Mouse (Mus musculus) lung, postnatal 0 days (tissue): ENCODE data around the gene Wipf1. TPM values are rescaled to one million over a fixed set of nuclear protein-coding genes. Genes with fewer than 3 reads are reported as not detected.

Experiments used
- ATAC-seq: fragments of 200-750 bp; cut with Nextera tagmentation; 2 replicates; pipeline ENCODE4 v1.8.0; 2017; ENCODE audit warnings: moderate library complexity
- DNase-seq: peaks from one replicate; pipeline ENCODE4 v3.0.0-alpha.2; 2016; ENCODE audit warnings: low spot score
- H3K27ac ChIP-seq: fragments of 300-500 bp; sonication (generic); 2 replicates; pipeline ENCODE4 v1.5.1; 2014; ENCODE audit warnings: antibody characterized with exemption, mild to moderate bottlenecking, low read length, mixed read lengths
- H3K27me3 ChIP-seq: fragments of 300-500 bp; sonication (generic); replicated peaks from 2 replicates; pipeline ENCODE4 v1.6.1; 2014; ENCODE audit warnings: low read length, mixed read lengths; ENCODE audit not compliant: insufficient read depth
- H3K36me3 ChIP-seq: fragments of 300-500 bp; sonication (generic); 2 replicates; pipeline ENCODE4 v1.6.1; 2014; ENCODE audit warnings: low read length, mixed read lengths; ENCODE audit not compliant: insufficient read depth
- H3K4me1 ChIP-seq: fragments of 300-500 bp; sonication (generic); 2 replicates; pipeline ENCODE4 v1.6.1; 2014; ENCODE audit warnings: antibody characterized with exemption, low read depth, low read length, mixed read lengths; ENCODE audit not compliant: insufficient read depth
- H3K4me2 ChIP-seq: fragments of 300-500 bp; sonication (generic); replicated peaks from 2 replicates; pipeline ENCODE4 v1.6.1; 2014; ENCODE audit warnings: low read depth, mild to moderate bottlenecking, low read length, moderate library complexity, mixed read lengths
- H3K4me3 ChIP-seq: fragments of 300-500 bp; sonication (generic); 2 replicates; pipeline ENCODE4 v1.5.1; 2014; ENCODE audit warnings: low read depth, low read length
- H3K9ac ChIP-seq: fragments of 300-500 bp; sonication (generic); replicated peaks from 2 replicates; pipeline ENCODE4 v1.6.1; 2014; ENCODE audit warnings: low read depth, mild to moderate bottlenecking
- H3K9me3 ChIP-seq: fragments of 300-500 bp; sonication (generic); 2 replicates; pipeline ENCODE4 v1.6.1; 2016; ENCODE audit warnings: low read length, mixed read lengths
- CTCF ChIP-seq: IDR thresholded peaks from 2 replicates; pipeline ENCODE4 v1.5.1; 2016; ENCODE audit warnings: antibody characterized with exemption, mild to moderate bottlenecking
- EP300 ChIP-seq: IDR thresholded peaks from 2 replicates; pipeline ENCODE4 v1.6.1; 2016; ENCODE audit warnings: antibody characterized with exemption, mild to moderate bottlenecking, control low read depth
- WGBS: fragments of 180-500 bp; shearing (Covaris S2); extraction: QIAGEN DNeasy Blood & Tissue Kit; methylation state at CpG from one replicate; pipeline ENCODE4 v1.1.7; 2014; 5-methylcytosine and 5-hydroxymethylcytosine counted together
- polyA plus RNA-seq: library from polyadenylated mRNA; unstranded; fragments of >200 nt; fragmentation: Nextera tagmentation; extraction: Ambion mirVana; gene quantifications from 2 replicates; pipeline ENCODE4 v1.2.1, GENCODE M21; 2015

The Wipf1 gene
- polyA plus RNA-seq, 1 experiment from 2014 or later: 9.5 TPM

DNA sequence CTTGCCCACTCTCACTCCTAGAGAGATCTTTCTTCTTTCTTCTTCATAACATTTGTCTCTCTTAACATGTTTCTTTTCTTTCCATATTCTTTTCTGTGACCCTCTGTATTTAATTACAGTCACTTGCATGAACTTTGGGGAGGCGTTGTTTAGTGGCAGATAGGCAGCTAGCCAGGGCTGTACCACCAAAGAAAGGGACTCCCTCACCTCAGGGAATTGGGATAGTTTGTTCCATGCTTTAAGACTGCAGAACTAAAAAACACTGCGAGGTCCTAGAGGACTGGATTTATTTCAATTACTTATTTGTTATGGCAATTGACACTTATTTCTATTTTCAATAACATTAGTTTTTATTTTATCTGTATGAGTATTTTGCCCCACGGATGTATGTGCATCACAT lies 9.6 kb upstream of the Wipf1 start:
- Histone ChIP-seq H3K27me3 (no peaks in the 10 kb centered on the region), H3K9ac (no peak overlapping the region), H3K27ac (no peak overlapping the region), H3K4me1 (no peaks in the 10 kb centered on the region), H3K36me3 (no peaks in the 10 kb centered on the region), H3K4me3 (no peak overlapping the region), H3K4me2 (no peak overlapping the region), H3K9me3 (no peaks in the 10 kb centered on the region)
- TF ChIP-seq EP300: no peak
- no peak for TF ChIP-seq CTCF
- WGBS: 79% methylated on average over 3 of the region's 3 CpGs
- ATAC-seq: no peak
- DNase-seq: no peak

DNA sequence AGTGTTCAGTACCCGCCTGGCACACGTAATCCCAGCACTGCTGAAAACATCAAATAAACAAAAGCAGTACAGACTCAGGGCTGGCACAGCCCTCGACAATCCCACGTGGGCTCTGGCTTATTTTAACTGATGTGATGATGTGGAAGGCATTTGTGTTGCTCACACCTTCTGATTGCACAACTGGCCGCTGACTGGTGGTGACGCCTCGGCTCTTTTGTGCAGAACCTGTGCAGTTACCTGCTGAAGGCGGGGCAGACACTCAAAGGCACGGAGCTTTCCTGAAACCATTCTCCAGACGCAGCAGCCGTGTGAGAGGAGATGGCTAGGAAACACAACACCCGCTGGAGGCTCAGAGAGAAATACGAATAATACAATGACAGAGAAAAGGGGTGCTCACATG lies 9.1 kb upstream of the Wipf1 start:
- H3K4me3 ChIP-seq: no peak overlapping the region
- H3K27ac ChIP-seq: no peak overlapping the region
- H3K27me3 ChIP-seq: no peaks in the 10 kb centered on the region
- no peaks in the 10 kb centered on the region for H3K9me3 ChIP-seq
- no peak overlapping the region for H3K4me2 ChIP-seq
- ATAC-seq (peak; percentile 76), DNase-seq (peak; percentile 79)
- H3K4me1 ChIP-seq: no peaks in the 10 kb centered on the region
- no peak overlapping the region for H3K9ac ChIP-seq
- H3K36me3 ChIP-seq: no peaks in the 10 kb centered on the region
- no peak for TF ChIP-seq CTCF
- no peak for TF ChIP-seq EP300
- 44% methylated on average over 13 of the region's 13 CpGs for WGBS

DNA sequence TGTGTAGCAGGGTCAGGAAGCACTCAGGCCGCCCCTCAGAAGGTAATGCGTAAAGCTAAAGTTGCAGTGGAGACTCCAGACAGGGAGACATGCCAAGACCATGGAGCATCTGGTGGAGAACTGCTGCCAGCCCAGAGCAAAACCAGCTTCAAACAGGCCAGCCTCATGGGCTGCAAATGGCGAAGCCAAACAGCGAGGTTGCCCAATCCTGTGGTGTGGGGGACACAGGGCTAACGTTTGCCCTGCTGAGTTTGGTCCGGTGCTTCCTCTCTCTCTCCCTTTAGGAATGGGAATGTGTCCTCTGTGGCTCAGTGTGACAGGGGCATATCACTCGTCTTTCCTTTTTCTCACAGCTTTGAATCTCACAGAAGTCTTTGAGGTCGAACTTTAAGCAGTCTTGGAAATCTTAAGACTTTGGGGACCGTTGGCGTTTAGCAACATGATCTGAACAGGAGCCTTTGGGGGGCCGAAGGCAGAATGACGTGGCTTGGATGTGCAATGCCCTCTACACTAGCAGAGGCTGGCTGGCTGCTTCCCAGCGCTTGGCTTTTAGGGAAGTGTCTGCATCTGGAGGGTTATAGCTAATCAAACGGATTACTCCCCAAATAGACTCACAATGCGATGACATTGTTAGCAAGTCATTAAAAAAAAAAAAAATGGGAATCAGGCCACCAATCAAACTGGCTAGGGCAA lies 6.7 kb upstream of the Wipf1 start:
- H3K9ac ChIP-seq: no peak overlapping the region
- WGBS: 67% methylated on average over 15 of the region's 15 CpGs
- ATAC-seq: no peak

DNA sequence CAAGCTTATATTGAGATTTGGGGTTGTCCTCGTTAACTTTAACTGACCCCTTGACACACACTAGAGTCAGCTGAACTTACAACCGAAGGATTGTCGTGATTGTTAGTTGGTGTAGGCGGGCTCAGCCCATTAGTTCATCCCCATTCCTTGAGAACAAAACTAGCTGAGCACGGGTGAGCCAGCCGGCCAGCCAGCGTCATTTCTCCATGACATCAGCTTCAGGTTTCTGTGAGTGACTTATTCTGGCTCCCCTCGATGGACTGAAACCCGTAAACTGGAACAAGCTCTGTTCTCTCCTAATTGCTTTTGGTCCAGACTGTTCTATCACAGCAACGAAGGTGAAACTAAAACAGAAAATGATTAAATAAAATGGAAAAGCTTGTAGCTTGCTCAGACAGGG lies 5.2 kb upstream of the Wipf1 start:
- no peak for DNase-seq
- Histone ChIP-seq H3K4me3 (no peak overlapping the region), H3K4me2 (no peak overlapping the region), H3K27me3 (no peaks in the 10 kb centered on the region), H3K4me1 (no peaks in the 10 kb centered on the region), H3K9ac (no peak overlapping the region), H3K36me3 (no peaks in the 10 kb centered on the region), H3K9me3 (no peaks in the 10 kb centered on the region), H3K27ac (no peak overlapping the region)
- WGBS: 79% methylated on average over 10 of the region's 10 CpGs
- ATAC-seq: no peak
- TF ChIP-seq EP300 (no peak), CTCF (no peak)

More for the DNA sequence above, 6.7 kb upstream of the Wipf1 start:
- Histone ChIP-seq H3K4me1 (no peaks in the 10 kb centered on the region), H3K4me3 (no peak overlapping the region), H3K27me3 (no peaks in the 10 kb centered on the region), H3K4me2 (no peak overlapping the region), H3K9me3 (no peaks in the 10 kb centered on the region), H3K36me3 (no peaks in the 10 kb centered on the region), H3K27ac (no peak overlapping the region)
- no peak for TF ChIP-seq CTCF
- TF ChIP-seq EP300: no peak
- DNase-seq: no peak

DNA sequence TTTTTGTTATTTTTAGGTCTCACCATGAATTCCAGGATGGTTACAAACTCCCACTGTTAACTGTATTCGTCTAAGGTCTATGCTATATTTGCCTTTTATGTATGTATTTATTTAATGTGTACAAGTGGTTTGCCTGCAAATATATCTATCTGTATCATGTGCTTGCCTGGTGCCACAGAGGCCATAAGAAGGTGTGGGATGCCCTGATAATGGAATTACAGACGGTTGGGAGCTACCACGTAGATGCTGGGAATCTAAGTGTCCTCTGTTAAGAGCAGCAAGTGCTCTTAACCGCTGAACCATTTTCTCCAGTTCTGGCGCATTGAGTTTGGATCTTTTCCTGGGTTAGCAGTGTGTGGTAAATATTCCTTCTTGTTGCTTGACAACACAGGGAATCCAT lies 953 bp upstream of the Wipf1 start:
- no peaks in the 10 kb centered on the region for H3K27me3 ChIP-seq
- WGBS: 60% methylated on average over 5 of the region's 5 CpGs

DNA sequence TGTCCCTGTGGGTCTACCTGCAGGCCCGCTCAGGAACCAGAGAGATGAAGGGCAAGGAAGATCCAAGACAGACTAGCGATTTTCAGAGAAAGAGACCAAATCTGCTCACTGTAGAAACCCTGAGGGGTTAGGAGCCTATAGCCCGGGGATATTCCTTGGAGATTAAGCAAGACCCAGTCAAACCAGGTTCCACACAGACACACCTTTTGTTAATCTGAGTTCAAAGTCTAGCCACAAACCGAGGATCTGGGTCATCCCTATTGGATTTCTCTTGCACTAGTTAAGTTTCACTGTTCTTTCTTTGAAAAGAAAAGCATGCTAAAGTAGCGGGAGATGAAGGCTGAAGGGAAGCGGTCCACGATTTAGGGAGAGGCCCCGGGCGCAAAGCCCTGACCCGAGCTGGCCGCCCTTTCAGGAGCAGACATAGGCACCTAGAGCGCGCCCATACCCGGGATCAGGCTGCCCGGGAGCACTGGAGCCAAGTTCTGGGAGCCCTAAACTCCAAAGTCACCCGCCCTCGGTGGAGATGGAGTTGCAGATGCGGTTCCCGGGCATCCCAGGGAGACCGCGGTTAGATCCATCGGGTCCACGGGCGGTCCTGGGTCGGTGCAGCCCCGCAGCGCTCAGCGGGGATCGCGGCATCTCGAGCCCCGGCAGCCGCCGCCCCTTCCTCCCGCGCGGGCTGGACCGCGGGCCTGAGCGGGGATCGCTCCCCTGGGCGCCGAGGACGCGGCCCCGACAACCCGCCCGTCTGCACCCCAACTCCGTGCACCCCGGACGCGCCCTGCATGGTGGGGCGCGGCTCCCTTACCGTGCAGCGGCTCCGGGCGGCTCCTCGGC lies 798 bp downstream of the Wipf1 start:
- 3% methylated on average over 59 of the region's 59 CpGs for WGBS
- Histone ChIP-seq H3K9me3 (no peaks in the 10 kb centered on the region), H3K27ac (peak overlapping the region; percentile 88), H3K4me2 (peak overlapping the region; percentile 90), H3K4me1 (peaks cover 3% of the 10 kb centered on the region; the same call in 1 of the 2 replicates), H3K4me3 (peak overlapping the region; percentile 84), H3K36me3 (no peaks in the 10 kb centered on the region), H3K9ac (peak overlapping the region; percentile 70), H3K27me3 (no peaks in the 10 kb centered on the region)
- peak; percentile 50 for ATAC-seq
- DNase-seq: no peak
- no peak for TF ChIP-seq CTCF
- TF ChIP-seq EP300: no peak

More for the DNA sequence above, 953 bp upstream of the Wipf1 start:
- no peak for ATAC-seq
- TF ChIP-seq CTCF (no peak), EP300 (no peak)
- peak; percentile 29 for DNase-seq
- Histone ChIP-seq H3K4me3 (no peak overlapping the region), H3K4me1 (peaks cover 3% of the 10 kb centered on the region; the same call in 1 of the 2 replicates), H3K9me3 (no peaks in the 10 kb centered on the region), H3K4me2 (no peak overlapping the region), H3K9ac (no peak overlapping the region), H3K27ac (no peak overlapping the region), H3K36me3 (no peaks in the 10 kb centered on the region)
